Mouse (Mus musculus) embryo, embryonic 11.5 days (tissue): ENCODE measurements at regions not wholly inside any gene's neighbourhood (a gene's known extent, or its start where the extent isn't known, plus 50 kb on each side); places are given as distances from the start of the nearest gene placed in this dataset.

Source experiments
- DNase-seq: peaks from one replicate; pipeline ENCODE4 v3.0.0-alpha.2; 2012; ENCODE audit warnings: low read depth, low spot score

DNA sequence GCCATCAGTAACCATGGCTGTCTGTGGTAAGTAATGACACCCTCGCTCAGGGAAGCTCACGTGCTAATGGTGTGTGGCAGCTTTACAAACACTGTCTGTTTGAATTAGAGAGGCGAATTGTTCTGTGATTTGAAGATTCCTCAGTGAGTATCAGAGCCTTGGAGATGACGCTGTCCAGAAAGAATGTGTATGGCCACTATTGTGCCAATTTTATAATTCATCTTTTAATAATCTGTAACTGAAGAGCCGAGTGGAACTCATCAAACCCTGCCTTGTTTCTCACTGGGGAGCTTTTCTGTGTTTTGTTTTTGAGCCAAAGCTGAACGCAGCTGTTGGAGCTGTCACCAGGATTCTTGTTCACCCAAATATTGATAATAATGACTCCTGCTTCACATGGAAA lies 171.7 kb downstream of the Dact1 start:
- no peak for DNase-seq

GRCm38 (mm10) chr12:71481899-71482593 lies 172.4 kb downstream of the Dact1 start:
- DNase-seq, result no peak

DNA sequence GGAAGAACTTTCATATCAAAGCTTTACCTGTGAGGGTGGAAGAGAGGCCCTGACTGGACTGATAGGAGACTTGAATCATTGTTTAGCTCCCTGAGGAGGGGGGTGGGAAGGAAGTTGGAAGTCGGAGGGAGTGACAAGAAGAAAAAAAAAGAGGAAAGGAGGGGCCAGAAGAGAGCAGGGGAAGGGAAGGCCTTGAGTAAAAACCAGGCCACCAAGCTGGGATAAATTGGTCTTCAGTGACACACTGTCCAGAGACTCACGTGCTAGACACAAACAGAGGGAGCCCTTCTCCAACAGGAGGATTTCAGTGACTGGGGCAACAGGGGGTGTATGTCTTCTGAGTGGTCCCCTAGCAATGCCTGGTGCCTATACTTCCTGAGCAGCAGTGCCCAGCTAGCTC lies 172.9 kb downstream of the Dact1 start:
- DNase-seq, result no peak

DNA sequence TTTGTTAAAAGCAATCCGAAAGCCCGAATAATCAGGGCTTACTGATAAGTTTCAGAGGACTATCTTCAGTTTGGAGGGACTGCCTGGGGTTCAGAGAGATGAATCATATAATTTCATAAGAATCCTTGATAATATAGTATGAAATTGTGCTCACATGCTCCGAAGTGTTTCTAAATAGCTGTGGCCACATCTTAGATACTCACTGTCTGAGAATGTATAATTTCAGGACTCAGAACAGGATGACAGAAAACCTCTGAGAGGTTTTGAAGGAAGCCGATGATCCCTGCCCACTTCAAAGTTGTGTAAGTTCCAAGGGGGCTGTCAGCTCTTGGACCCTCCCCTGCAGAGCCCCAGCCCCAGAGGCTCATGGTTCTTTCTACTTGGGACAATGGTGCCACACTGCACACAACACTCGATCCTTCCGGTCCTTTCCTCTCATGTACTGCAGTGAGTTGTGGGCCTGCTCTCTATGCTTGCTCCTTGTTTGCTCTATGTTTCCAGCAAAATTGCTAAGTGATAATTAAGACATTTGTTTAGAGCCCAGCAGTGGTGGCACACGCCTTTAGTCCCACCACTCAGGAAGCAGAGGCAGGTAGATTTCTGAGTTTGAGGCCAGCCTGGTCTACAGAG lies 174.0 kb downstream of the Dact1 start:
- DNase-seq, result no peak

DNA sequence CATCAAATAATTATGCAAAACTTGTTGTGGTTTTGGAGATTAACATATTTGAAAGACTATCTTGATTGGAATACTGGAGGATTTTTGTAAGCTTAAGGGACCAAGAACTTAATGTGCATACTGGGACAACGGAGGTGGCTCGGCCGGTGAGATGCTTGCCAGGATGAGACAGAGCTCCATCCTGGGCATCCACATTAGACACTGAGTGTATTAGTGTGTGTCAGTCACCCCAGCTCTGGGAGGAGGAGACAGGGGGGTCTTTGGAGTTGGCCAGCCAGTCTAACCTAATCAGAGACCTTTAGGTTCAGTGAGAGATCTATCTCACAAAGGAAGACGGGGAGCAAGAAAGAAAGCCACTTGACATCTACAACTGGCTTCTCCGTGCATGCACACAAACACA lies 174.6 kb downstream of the Dact1 start:
- DNase-seq, result no peak

DNA sequence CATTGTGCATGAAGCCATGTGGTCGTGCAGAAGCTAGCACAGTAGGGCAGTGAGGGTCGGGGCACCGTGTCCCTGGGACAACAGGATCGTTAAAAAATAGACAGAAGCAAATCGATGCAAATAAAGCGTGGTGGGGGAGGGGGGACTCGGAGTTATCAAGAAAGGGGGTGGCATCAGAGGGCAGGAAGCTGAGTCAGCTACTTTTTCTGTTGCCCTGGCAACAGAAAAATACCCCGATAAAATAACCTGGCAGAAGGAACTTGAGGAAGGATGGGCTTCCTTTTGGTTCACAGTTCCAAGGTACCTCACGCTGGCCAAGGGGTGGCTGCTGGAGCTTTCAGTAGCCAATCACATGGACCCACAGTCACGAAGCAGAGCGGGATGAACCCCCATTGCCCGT lies 176.4 kb downstream of the Dact1 start:
- DNase-seq, result no peak

DNA sequence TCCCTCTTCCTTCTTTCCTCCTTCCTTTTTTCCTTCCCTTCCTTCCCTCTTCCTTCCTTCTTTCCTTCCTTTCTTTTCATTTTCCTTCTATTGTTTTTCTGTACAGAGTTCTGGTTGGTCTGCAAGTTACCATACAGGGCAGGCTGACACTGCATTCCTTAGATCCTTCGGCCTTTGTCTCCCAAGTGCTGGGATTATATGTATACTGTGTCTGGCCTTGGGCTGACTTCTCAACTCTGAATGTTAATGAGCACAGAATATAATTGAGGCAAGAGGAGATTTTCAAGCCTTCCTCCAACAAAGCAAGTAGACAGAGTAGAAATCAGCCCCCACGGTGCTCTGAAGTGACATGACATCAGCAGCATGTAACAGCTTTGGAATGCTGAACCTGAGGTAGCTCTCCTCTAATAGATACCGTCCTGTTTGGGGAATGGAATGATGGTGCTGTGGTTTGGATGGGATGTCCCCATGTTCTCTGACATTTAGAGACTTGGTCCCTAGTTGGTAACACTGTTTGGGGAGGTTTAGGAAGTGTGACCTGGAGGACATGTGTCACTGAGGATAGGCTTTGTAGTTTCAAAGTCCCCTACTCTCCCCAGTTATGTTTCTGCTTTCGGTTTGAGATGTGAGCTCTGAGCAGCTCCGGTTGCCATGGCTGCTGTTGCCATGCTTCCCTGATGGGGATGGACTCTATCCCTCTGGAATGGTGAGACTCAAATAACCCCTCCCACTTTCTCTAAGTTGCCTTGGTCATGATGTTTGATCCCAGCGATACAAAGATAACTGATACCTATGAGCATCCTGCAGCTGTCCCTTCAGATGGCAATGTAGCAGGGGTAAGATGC lies 178.1 kb downstream of the Dact1 start:
- DNase-seq, result no peak

GRCm38 (mm10) chr12:71489295-71489694 lies 179.6 kb downstream of the Dact1 start:
- no peak for DNase-seq

GRCm38 (mm10) chr12:71494803-71495293 lies 185.2 kb downstream of the Dact1 start:
- DNase-seq, result no peak

DNA sequence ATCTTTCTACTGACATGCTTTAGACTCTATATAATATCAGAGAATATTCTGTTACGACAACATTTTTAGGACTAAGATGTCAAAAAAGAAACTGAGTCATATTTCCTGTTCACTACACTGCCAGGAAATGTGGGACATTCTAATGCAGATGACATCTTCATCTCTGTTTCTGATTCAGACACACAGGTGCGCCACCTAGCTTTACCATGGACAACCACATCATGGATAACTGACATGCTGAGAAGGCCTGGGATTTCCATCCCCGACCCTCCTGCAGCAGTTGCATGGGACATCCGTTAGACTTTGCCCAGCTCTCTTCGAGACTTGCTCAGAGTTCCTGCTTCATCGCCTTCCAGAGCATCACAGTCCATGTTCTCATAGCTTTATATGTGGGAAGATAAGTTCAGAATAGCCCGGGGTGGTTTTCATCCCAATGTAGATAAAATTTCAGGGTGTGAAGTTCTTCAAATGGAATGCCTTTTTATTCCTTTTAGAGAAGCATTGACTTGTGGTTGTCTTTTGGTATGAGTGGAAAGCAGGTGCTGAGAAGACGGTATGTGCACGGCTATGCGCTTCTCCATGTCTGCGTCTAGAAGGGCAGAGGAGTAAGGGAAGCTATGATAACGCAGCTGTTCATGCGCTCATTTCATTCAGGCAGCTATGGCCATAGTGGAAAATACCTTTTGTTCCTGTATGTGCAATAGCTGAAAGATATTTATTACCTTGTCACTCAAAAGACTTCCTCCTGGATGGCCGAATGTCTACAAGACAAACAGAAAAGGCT lies 188.8 kb downstream of the Dact1 start:
- DNase-seq, result no peak

DNA sequence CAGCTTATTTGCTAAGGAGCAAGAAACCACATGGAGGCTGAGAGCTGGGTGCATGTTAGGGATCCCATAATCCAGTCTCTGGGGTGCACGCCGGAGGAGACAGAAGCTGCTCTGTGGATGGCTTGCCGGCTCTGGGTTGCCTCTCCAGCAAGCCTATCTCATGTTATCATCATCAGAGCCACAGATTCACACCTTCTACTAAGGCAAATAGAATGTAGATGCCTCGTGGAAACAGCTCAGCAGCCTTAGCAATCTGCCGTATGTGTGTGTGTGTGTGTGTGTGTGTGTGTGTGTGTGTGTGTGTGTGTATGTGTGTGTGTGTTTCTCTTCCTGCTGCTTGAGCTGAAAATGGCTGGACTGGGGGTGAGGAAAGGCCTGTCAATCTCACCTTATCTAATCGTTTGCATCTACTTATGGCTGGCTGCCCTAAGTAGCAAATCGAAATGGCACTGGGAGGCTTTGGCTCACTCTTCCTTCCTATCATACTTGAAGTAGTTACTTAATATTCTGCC lies 191.7 kb downstream of the Dact1 start:
- DNase-seq, result no peak

GRCm38 (mm10) chr12:71503265-71503664 lies 193.6 kb downstream of the Dact1 start:
- no peak for DNase-seq

GRCm38 (mm10) chr12:71506206-71506605 lies 196.5 kb downstream of the Dact1 start:
- no peak for DNase-seq

GRCm38 (mm10) chr12:71506716-71507115 lies 197.0 kb downstream of the Dact1 start:
- DNase-seq, result no peak

- no peak for DNase-seq
Observed at GRCm38 (mm10) chr12:71512915-71513612, 203.4 kb downstream of the Dact1 start.

- no peak for DNase-seq
Observed at GRCm38 (mm10) chr12:71519520-71519919, 209.8 kb downstream of the Dact1 start.

DNA sequence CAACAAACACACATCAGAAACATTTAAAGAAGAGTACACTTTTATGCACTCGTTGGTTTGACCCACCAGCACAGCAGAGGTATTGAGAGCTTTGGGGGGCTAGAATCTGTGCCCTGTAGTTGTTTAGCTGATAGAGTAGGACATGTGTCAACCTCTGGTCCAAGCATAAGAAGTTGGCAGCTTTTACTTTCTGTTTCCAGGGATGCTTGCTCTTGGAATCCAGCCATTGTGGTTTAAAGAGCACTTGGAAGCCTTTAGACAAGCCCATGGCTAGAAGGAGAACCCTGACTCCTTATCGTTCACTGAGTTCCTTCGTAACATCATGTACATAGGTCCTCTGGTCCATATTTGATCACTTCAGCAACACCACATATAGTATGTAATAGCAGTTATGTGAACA lies 212.3 kb downstream of the Dact1 start:
- DNase-seq, result no peak

- no peak for DNase-seq
Observed at GRCm38 (mm10) chr12:71522451-71522850, 212.8 kb downstream of the Dact1 start.

DNA sequence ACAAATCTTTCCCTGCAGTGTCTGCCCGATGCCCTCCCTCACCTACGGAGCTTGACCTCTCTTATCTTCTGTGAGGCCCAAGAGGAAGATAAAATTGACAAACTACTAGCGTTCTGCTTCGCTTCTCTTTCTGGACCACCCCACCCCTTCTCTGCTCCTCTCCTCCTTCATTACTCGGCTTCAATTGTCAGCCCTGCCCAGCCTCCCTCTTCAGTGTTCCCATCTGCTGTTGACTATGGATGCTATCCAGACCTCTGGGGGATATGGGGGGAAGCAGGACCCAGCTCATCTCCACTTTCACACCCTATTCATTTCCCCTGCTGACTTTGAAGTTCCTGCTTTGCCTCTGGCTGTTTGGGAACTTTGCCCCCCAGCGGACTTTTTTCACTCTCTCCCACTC lies 214.5 kb downstream of the Dact1 start:
- DNase-seq, result no peak

DNA sequence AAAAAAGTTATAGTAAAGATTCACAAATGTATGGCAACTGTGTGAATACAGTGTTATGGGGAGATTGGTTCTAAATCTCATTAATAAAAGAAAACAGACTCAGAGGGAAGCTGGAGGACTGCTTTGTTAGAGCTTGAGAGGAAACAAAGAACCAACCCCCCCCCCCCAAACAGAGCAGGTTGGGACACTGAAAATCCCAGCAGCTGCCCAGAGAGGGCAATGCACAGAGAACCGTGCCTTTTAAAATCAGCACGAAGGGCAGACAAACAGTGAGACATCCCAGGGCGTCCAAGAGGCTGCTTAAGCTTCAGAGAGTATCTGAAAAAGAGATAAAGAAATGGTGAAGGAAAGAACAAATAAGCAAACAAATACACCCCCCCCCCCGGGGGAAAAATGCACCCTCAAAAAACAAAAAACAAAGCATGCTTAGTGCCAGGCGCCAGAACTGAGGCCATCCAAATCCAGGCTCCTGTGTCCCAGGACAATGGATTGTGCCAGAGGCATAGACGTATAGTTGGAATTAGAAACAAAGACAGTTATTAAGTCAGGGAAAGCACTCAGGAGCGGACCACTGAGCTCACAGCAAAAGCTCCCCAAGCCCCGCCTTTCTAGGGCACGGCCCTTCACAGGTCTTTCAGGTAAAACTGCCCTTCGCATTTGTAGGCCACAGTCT lies 215.7 kb downstream of the Dact1 start:
- DNase-seq, result no peak
